Mouse (Mus musculus): ENCODE results near the gene Mfap5.

DNA sequence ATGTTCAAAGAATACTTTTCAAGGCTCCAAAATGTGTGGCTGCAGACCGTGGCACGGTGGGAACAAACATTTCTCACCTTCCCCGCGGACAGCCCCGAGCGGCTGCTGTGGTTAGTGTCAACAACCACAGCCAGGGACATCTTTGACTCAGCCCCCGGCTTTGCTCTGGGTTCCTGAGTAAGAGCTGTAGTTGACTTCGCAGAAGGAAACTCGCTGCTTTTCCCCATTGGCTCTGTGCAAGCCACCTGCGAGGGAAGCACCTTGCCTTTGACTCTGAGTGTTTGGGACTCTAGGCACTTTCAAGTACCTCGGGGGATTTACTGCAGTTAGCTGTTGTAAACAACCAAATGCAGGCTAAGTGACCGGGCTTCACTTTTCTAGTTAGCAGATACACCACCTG is 22.0 kb downstream of the Mfap5 start:
- TF ChIP-seq CTCF (conservative IDR thresholded peaks at IDR 0.05 in 1 of 2, IDR thresholded peaks at IDR 0.05 in 1 of 2; ENCODE audit: low read depth in 2 of 2, low read length in 2 of 2) (no peak), ZC3H11A (IDR thresholded peaks at IDR 0.05; ENCODE audit: low read depth, low read length) (no peak), MAX (IDR thresholded peaks at IDR 0.05; ENCODE audit: low read length) (peak; percentile 56; the same call in 1 of the 2 replicates), GABPA (IDR thresholded peaks at IDR 0.05; ENCODE audit: insufficient replicate concordance, low read depth, low read length) (no peak), ZKSCAN1 (IDR thresholded peaks at IDR 0.05; ENCODE audit: borderline replicate concordance, low read depth, low read length) (no peak), UBTF (IDR thresholded peaks at IDR 0.05; ENCODE audit: low read depth, low read length) (no peak), HCFC1 (IDR thresholded peaks at IDR 0.05; ENCODE audit: low read depth, low read length) (no peak), MEF2A (IDR thresholded peaks at IDR 0.05; ENCODE audit: borderline replicate concordance, low read depth, low read length) (peak; percentile 96), JUND (conservative IDR thresholded peaks at IDR 0.05; ENCODE audit: low read depth, low read length) (peak; percentile 92), E2F4 (IDR thresholded peaks at IDR 0.05; ENCODE audit: insufficient replicate concordance, low read depth, low read length) (no peak)
